Mouse (Mus musculus): ENCODE data around the gene Plpp1. TPM values are rescaled to one million over a fixed set of nuclear protein-coding genes. Genes with fewer than 3 reads are reported as not detected.

The Plpp1 gene
- polyA plus RNA-seq, 1 experiment from 2014 or later, result 59.3 TPM

DNA sequence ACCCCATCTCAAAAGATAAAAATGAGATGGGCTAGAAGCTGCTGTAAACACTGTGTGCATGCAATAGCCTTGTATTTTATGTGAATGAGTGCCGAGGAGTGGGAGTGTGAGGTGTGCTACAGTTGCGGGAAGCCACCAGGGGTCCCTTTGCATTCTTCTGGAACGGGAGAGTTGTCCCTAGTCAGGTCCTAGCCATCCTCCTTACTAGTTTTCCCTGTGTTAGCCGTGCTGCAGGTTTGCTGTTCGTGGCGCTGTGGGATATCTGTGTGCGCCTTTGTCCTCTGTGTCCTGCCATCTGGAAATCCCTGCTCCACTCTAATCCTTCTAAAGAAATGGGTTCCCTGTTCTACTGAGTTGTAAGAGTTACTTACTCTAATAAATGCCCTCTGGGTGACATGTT, 57.3 kb downstream of the Plpp1 start:
- Histone ChIP-seq H3K36me3 (ENCODE audit: control insufficient read depth, insufficient read depth) (peaks cover 26% of the 10 kb centered on the region), H3K27me3 (ENCODE audit: control insufficient read depth, insufficient read depth, low read length) (no peaks in the 10 kb centered on the region), H3K9ac (ENCODE audit: low read length) (no peak overlapping the region), H3K4me3 (ENCODE audit: low read length) (no peak overlapping the region), H3K4me2 (ENCODE audit: low read depth, low read length) (no peak overlapping the region), H3K27ac (ENCODE audit: low read length) (no peak overlapping the region), H3K9me3 (replicated peaks; ENCODE audit: control insufficient read depth, low read length) (no peaks in the 10 kb centered on the region), H3K4me1 (ENCODE audit: control insufficient read depth, insufficient read depth, low read length) (peaks cover 10% of the 10 kb centered on the region; the same call in 1 of the 2 replicates)
- WGBS, result 79% methylated on average over 7 of the region's 7 CpGs
- ATAC-seq (replicated peaks; ENCODE audit: extremely low read depth, insufficient read depth, low FRiP score), result no peak

- H3K9me3 ChIP-seq (replicated peaks; ENCODE audit: control insufficient read depth, low read length), result no peaks in the 10 kb centered on the region
- H3K36me3 ChIP-seq (ENCODE audit: control insufficient read depth, insufficient read depth), result peaks cover 30% of the 10 kb centered on the region
- no peak overlapping the region for H3K9ac ChIP-seq (ENCODE audit: low read length)
- no peak overlapping the region for H3K4me2 ChIP-seq (ENCODE audit: low read depth, low read length)
- no peaks in the 10 kb centered on the region for H3K27me3 ChIP-seq (ENCODE audit: control insufficient read depth, insufficient read depth, low read length)
- H3K4me1 ChIP-seq (ENCODE audit: control insufficient read depth, insufficient read depth, low read length), result peaks cover 11% of the 10 kb centered on the region; the same call in 1 of the 2 replicates
- no peak for ATAC-seq (replicated peaks; ENCODE audit: extremely low read depth, insufficient read depth, low FRiP score)
- no peak overlapping the region for H3K27ac ChIP-seq (ENCODE audit: low read length)
- 80% methylated on average over 21 of the region's 21 CpGs for WGBS
- no peak overlapping the region for H3K4me3 ChIP-seq (ENCODE audit: low read length)
Measured at GRCm38 (mm10) chr13:112859574-112860134, 59.1 kb downstream of the Plpp1 start.

GRCm38 (mm10) chr13:112860370-112860769, 59.8 kb downstream of the Plpp1 start:
- no peaks in the 10 kb centered on the region for H3K9me3 ChIP-seq (replicated peaks; ENCODE audit: control insufficient read depth, low read length)
- WGBS, result 94% methylated on average over 2 of the region's 2 CpGs

DNA sequence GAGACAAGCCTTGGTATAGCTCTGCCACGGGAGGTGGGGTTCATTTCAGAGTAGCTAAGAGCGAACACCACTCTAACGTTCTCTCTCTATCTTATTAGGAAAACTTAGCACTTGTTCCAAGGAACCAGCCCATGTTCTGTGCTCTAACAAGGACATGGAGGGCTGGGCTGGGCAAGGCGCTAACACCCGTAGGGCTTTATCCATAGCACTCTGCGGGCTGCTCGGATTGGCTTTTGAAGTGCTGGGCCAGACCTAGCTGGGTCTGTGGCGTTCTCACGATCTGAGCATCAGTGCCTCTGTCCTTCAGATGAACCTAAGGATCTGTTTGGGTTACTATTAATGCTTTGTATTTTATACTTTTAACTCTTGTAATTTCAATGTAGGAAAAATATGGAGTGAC, 60.3 kb downstream of the Plpp1 start:
- Histone ChIP-seq H3K4me3 (ENCODE audit: low read length) (no peak overlapping the region), H3K9ac (ENCODE audit: low read length) (no peak overlapping the region), H3K27ac (ENCODE audit: low read length) (no peak overlapping the region), H3K9me3 (replicated peaks; ENCODE audit: control insufficient read depth, low read length) (no peaks in the 10 kb centered on the region), H3K36me3 (ENCODE audit: control insufficient read depth, insufficient read depth) (peaks cover 35% of the 10 kb centered on the region), H3K4me1 (ENCODE audit: control insufficient read depth, insufficient read depth, low read length) (peaks cover 11% of the 10 kb centered on the region; the same call in 1 of the 2 replicates), H3K27me3 (ENCODE audit: control insufficient read depth, insufficient read depth, low read length) (no peaks in the 10 kb centered on the region), H3K4me2 (ENCODE audit: low read depth, low read length) (no peak overlapping the region)
- 91% methylated on average over 9 of the region's 9 CpGs for WGBS
- no peak for ATAC-seq (replicated peaks; ENCODE audit: extremely low read depth, insufficient read depth, low FRiP score)

More at GRCm38 (mm10) chr13:112860370-112860769, 59.8 kb downstream of the Plpp1 start:
- no peak overlapping the region for H3K27ac ChIP-seq (ENCODE audit: low read length)
- H3K27me3 ChIP-seq (ENCODE audit: control insufficient read depth, insufficient read depth, low read length), result no peaks in the 10 kb centered on the region
- no peak overlapping the region for H3K4me2 ChIP-seq (ENCODE audit: low read depth, low read length)
- H3K4me3 ChIP-seq (ENCODE audit: low read length), result no peak overlapping the region
- no peak overlapping the region for H3K9ac ChIP-seq (ENCODE audit: low read length)
- peaks cover 33% of the 10 kb centered on the region for H3K36me3 ChIP-seq (ENCODE audit: control insufficient read depth, insufficient read depth)
- no peak for ATAC-seq (replicated peaks; ENCODE audit: extremely low read depth, insufficient read depth, low FRiP score)
- H3K4me1 ChIP-seq (ENCODE audit: control insufficient read depth, insufficient read depth, low read length), result peaks cover 11% of the 10 kb centered on the region; the same call in 1 of the 2 replicates

DNA sequence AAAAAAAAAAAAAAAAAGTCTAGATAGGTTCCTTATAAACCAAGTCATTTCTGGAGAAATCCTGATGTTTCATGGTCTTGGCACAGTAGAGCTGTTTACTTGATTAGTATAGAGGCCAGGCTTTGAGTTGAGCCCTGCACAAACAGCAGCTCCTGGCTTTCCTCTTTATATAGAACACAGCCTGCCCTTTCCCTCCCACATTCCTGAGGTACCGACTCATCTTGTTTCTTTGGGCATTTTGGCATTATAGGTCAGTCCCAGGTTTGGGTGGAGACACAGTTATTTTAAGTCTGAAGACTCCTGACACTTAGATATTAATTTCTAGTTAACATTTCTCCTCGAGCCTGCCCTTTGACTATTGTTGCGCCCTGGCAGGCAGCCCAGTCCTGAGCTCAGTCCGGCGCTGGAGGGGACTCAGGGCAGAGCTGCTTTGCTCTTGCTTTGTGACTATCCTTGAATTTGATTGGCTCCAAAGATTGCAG, 61.3 kb downstream of the Plpp1 start:
- Histone ChIP-seq H3K9ac (ENCODE audit: low read length) (no peak overlapping the region), H3K4me1 (ENCODE audit: control insufficient read depth, insufficient read depth, low read length) (peaks cover 11% of the 10 kb centered on the region; the same call in 1 of the 2 replicates), H3K4me2 (ENCODE audit: low read depth, low read length) (no peak overlapping the region), H3K4me3 (ENCODE audit: low read length) (no peak overlapping the region; the same call in 1 of the 2 replicates), H3K36me3 (ENCODE audit: control insufficient read depth, insufficient read depth) (peaks cover 39% of the 10 kb centered on the region), H3K27ac (ENCODE audit: low read length) (peak overlapping the region; percentile 52), H3K9me3 (replicated peaks; ENCODE audit: control insufficient read depth, low read length) (no peaks in the 10 kb centered on the region), H3K27me3 (ENCODE audit: control insufficient read depth, insufficient read depth, low read length) (no peaks in the 10 kb centered on the region)
- WGBS, result 16% methylated on average over 5 of the region's 5 CpGs
- ATAC-seq (replicated peaks; ENCODE audit: extremely low read depth, insufficient read depth, low FRiP score), result peak; percentile 76

DNA sequence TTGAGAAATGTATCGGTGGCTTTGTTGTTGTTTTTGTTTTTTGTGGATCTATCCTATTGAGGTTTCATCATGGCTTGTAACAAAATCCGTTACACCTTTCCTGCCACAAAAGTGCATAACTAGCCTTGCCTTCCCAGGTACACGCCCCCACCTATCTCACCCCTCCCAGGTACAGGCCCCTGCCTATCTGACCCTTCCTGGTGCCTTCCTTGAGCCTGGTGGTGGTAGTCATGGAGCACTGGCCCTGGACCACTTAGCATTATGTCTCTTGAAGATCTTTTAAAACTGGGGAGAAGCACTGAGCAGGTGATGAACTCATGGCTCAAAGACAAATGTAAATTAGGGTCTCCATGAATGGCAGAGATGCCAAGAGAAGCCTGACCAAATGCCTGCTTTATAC, 61.8 kb downstream of the Plpp1 start:
- no peak overlapping the region for H3K9ac ChIP-seq (ENCODE audit: low read length)
- H3K4me2 ChIP-seq (ENCODE audit: low read depth, low read length), result no peak overlapping the region
- peak overlapping the region; percentile 52; the same call in 1 of the 2 replicates for H3K27ac ChIP-seq (ENCODE audit: low read length)
- ATAC-seq (replicated peaks; ENCODE audit: extremely low read depth, insufficient read depth, low FRiP score), result no peak
- no peaks in the 10 kb centered on the region for H3K27me3 ChIP-seq (ENCODE audit: control insufficient read depth, insufficient read depth, low read length)
- no peaks in the 10 kb centered on the region for H3K9me3 ChIP-seq (replicated peaks; ENCODE audit: control insufficient read depth, low read length)
- peaks cover 11% of the 10 kb centered on the region; the same call in 1 of the 2 replicates for H3K4me1 ChIP-seq (ENCODE audit: control insufficient read depth, insufficient read depth, low read length)
- peaks cover 37% of the 10 kb centered on the region for H3K36me3 ChIP-seq (ENCODE audit: control insufficient read depth, insufficient read depth)
- H3K4me3 ChIP-seq (ENCODE audit: low read length), result no peak overlapping the region
- WGBS, result 63% methylated on average over 3 of the region's 3 CpGs

GRCm38 (mm10) chr13:112862978-112863677, 62.5 kb downstream of the Plpp1 start:
- H3K4me1 ChIP-seq (ENCODE audit: control insufficient read depth, insufficient read depth, low read length), result peaks cover 11% of the 10 kb centered on the region; the same call in 1 of the 2 replicates
- peaks cover 41% of the 10 kb centered on the region for H3K36me3 ChIP-seq (ENCODE audit: control insufficient read depth, insufficient read depth)
- 91% methylated on average over 1 of the region's 1 CpGs for WGBS

GRCm38 (mm10) chr13:112866782-112867181, 66.2 kb downstream of the Plpp1 start:
- no peaks in the 10 kb centered on the region for H3K27me3 ChIP-seq (ENCODE audit: control insufficient read depth, insufficient read depth, low read length)
- no peak overlapping the region for H3K27ac ChIP-seq (ENCODE audit: low read length)
- no peak overlapping the region for H3K9ac ChIP-seq (ENCODE audit: low read length)
- no peaks in the 10 kb centered on the region for H3K9me3 ChIP-seq (replicated peaks; ENCODE audit: control insufficient read depth, low read length)
- no peak overlapping the region for H3K4me2 ChIP-seq (ENCODE audit: low read depth, low read length)
- peaks cover 48% of the 10 kb centered on the region for H3K36me3 ChIP-seq (ENCODE audit: control insufficient read depth, insufficient read depth)
- H3K4me3 ChIP-seq (ENCODE audit: low read length), result no peak overlapping the region
- no peak for ATAC-seq (replicated peaks; ENCODE audit: extremely low read depth, insufficient read depth, low FRiP score)
- 71% methylated on average over 7 of the region's 7 CpGs for WGBS
- peaks cover 9% of the 10 kb centered on the region; the same call in 1 of the 2 replicates for H3K4me1 ChIP-seq (ENCODE audit: control insufficient read depth, insufficient read depth, low read length)

More at GRCm38 (mm10) chr13:112862978-112863677, 62.5 kb downstream of the Plpp1 start:
- no peak overlapping the region for H3K27ac ChIP-seq (ENCODE audit: low read length)
- H3K9ac ChIP-seq (ENCODE audit: low read length), result no peak overlapping the region
- ATAC-seq (replicated peaks; ENCODE audit: extremely low read depth, insufficient read depth, low FRiP score), result no peak
- no peak overlapping the region for H3K4me2 ChIP-seq (ENCODE audit: low read depth, low read length)
- no peaks in the 10 kb centered on the region for H3K9me3 ChIP-seq (replicated peaks; ENCODE audit: control insufficient read depth, low read length)
- no peak overlapping the region for H3K4me3 ChIP-seq (ENCODE audit: low read length)
- H3K27me3 ChIP-seq (ENCODE audit: control insufficient read depth, insufficient read depth, low read length), result no peaks in the 10 kb centered on the region

DNA sequence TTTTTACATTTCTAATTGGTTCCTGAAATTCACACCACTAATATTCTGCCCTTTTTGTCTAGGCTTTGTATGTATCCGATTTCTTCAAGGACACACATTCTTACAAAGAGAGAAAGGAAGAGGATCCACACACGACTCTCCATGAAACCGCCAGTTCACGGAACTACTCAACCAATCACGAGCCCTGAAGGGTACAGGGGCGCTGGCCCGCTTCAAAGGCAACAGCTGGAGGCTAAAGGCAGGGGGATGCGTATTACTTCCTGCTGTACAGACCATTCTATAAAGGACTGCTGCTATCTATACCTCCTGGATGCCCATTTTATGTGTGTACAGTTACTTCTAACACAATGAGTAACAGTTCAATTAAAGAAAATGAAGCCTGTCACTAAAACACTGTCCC, 66.8 kb downstream of the Plpp1 start:
- Histone ChIP-seq H3K36me3 (ENCODE audit: control insufficient read depth, insufficient read depth) (peaks cover 52% of the 10 kb centered on the region), H3K27me3 (ENCODE audit: control insufficient read depth, insufficient read depth, low read length) (no peaks in the 10 kb centered on the region), H3K4me1 (ENCODE audit: control insufficient read depth, insufficient read depth, low read length) (peaks cover 5% of the 10 kb centered on the region; the same call in 1 of the 2 replicates), H3K9me3 (replicated peaks; ENCODE audit: control insufficient read depth, low read length) (no peaks in the 10 kb centered on the region), H3K9ac (ENCODE audit: low read length) (no peak overlapping the region), H3K4me3 (ENCODE audit: low read length) (no peak overlapping the region), H3K27ac (ENCODE audit: low read length) (no peak overlapping the region), H3K4me2 (ENCODE audit: low read depth, low read length) (no peak overlapping the region)
- ATAC-seq (replicated peaks; ENCODE audit: extremely low read depth, insufficient read depth, low FRiP score), result no peak
- 90% methylated on average over 8 of the region's 8 CpGs for WGBS
